17 mouse cellular contexts compared by ENCODE assay signal in the genomic region with DNA sequence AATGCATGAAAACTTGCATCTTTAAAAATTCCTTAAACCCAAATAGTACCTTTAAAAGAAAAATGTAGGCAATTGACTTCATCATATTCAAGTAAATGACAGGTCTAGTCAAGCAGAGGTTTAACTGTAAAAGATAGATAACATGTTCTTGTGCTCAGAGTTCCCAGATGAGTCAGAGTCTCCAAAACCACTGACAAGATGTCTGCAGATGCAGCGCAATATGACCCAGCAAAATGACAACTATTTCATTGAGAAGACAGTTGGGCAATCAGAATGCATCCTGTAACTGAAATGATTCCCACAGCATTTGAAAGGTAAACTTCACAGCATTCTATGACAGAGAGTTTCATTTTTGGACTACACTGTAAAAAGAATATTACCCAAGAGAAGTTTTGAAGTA.
"Had no signal": no experiment of that assay in that cellular context is flagged by ENCODE, and none has a peak within 500 bp of the region (broad histone marks: within the 10 kb centered on the region; RNA-seq: fewer than 3 reads in every experiment).

No protein-coding gene starts in this region.

- H3K4me1 ChIP-seq: liver, embryonic 15.5 days; megakaryocyte, embryonic 14.5 days; midbrain, embryonic 13.5 days; midbrain, embryonic 15.5 days; neural tube, embryonic 13.5 days; neural tube, embryonic 15.5 days; stomach, embryonic 15.5 days had no signal

- H3K27ac ChIP-seq: liver, embryonic 15.5 days; macrophage; midbrain, embryonic 13.5 days; midbrain, embryonic 15.5 days; neural tube, embryonic 13.5 days; neural tube, embryonic 15.5 days; stomach, embryonic 15.5 days; stomach, postnatal 0 days had no signal

- H3K27me3 ChIP-seq: liver, embryonic 15.5 days; megakaryocyte, embryonic 14.5 days; midbrain, embryonic 13.5 days; midbrain, embryonic 15.5 days; neural tube, embryonic 13.5 days; neural tube, embryonic 15.5 days; stomach, embryonic 15.5 days had no signal

- H3K4me2 ChIP-seq: liver, embryonic 15.5 days; midbrain, embryonic 11.5 days; midbrain, embryonic 13.5 days; midbrain, embryonic 15.5 days; neural tube, embryonic 13.5 days; neural tube, embryonic 15.5 days; stomach, embryonic 15.5 days had no signal

- H3K4me3 ChIP-seq: liver, embryonic 15.5 days; megakaryocyte, embryonic 14.5 days; midbrain, embryonic 13.5 days; midbrain, embryonic 15.5 days; neural tube, embryonic 13.5 days; neural tube, embryonic 15.5 days; stomach, embryonic 15.5 days had no signal

- DNase-seq: liver, postnatal 0 days; lung, adult 2 months; lung, postnatal 10 days; lung, postnatal 36 days; right cerebral cortex, postnatal 14 days; thymus, adult 2 months; thymus, postnatal 25 days had no signal

- H3K36me3 ChIP-seq: liver, embryonic 15.5 days; midbrain, embryonic 13.5 days; midbrain, embryonic 15.5 days; neural tube, embryonic 13.5 days; neural tube, embryonic 15.5 days; stomach, embryonic 15.5 days had no signal

- H3K9me3 ChIP-seq: liver, embryonic 15.5 days; megakaryocyte, embryonic 14.5 days; midbrain, embryonic 13.5 days; midbrain, embryonic 15.5 days; neural tube, embryonic 13.5 days; neural tube, embryonic 15.5 days; stomach, embryonic 15.5 days had no signal

- ATAC-seq: liver, postnatal 0 days; midbrain, embryonic 13.5 days; midbrain, embryonic 15.5 days had no signal

- H3K9ac ChIP-seq: liver, embryonic 15.5 days; liver, postnatal 0 days; midbrain, embryonic 13.5 days; midbrain, embryonic 15.5 days; neural tube, embryonic 13.5 days; neural tube, embryonic 15.5 days; stomach, embryonic 15.5 days had no signal
